Mouse (Mus musculus) thymus, postnatal 14 days (tissue): ENCODE data around the gene Gm5089.
"Not testable (repeated sequence)": the region's sequence is repeated elsewhere in the genome, so short reads cannot be mapped to it uniquely, and the experiment has no call there.

Source experiments
- DNase-seq: peaks from one replicate; pipeline ENCODE4 v3.0.0; 2021

Gm5089 gene

DNA sequence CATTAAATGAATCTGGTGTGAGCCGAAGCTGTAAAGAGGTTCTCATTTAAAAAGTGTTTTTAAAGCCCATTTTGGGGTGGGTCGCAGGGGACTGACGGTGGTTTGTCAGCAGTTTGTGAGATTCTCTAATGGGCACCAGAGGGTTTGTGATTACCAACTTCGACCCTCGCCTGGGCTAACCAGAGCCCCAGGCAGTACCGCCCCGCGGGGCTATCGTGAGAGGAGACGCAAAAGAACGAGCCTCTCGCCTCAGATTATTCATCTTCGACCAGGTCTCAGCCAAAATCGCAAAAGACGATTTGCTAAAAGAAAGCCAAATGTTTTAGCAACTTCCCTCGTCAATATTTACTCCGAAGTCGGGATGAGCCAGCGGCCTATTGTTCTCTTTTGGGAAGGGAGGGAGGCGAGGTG lies 26.4 kb upstream of the Gm5089 start:
- DNase-seq: no peak

GRCm38 (mm10) chr14:122476822-122477215 lies 25.9 kb upstream of the Gm5089 start:
- no peak for DNase-seq

DNA sequence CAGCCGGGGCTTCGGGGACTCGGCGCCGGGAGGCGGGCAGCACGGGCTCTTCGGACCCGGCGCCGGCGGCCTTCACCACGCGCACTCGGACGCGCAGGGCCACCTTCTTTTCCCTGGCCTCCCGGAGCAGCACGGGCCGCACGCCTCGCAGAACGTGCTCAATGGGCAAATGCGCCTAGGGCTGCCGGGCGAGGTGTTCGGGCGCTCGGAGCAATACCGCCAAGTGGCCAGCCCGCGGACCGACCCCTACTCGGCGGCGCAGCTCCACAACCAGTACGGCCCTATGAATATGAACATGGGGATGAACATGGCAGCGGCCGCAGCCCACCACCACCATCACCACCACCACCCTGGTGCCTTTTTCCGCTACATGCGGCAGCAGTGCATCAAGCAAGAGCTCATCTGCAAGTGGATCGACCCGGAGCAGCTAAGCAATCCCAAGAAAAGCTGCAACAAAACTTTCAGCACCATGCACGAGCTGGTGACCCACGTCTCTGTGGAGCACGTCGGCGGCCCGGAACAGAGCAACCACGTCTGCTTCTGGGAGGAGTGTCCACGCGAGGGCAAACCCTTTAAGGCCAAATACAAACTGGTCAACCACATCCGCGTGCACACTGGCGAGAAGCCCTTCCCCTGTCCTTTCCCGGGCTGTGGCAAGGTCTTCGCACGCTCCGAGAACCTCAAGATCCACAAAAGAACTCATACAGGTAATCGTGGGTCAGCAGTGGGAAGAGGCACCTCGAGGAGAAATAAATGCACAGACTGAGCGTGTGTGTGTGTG lies 25.3 kb upstream of the Gm5089 start:
- DNase-seq: no peak

DNA sequence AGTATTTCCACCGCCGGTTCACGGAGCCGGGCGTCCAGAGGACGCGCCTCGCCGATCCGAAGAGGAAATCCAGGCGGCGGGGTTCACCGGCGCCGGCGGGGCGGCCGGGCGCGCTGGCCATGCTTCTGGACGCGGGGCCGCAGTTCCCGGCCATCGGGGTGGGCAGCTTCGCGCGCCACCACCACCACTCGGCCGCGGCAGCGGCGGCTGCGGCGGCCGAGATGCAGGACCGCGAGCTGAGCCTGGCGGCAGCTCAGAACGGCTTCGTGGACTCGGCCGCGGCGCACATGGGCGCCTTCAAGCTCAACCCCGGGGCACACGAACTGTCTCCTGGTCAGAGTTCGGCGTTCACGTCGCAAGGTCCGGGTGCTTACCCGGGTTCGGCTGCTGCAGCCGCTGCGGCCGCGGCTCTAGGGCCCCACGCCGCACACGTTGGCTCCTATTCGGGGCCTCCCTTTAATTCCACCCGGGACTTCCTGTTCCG lies 24.7 kb upstream of the Gm5089 start:
- no peak for DNase-seq

DNA sequence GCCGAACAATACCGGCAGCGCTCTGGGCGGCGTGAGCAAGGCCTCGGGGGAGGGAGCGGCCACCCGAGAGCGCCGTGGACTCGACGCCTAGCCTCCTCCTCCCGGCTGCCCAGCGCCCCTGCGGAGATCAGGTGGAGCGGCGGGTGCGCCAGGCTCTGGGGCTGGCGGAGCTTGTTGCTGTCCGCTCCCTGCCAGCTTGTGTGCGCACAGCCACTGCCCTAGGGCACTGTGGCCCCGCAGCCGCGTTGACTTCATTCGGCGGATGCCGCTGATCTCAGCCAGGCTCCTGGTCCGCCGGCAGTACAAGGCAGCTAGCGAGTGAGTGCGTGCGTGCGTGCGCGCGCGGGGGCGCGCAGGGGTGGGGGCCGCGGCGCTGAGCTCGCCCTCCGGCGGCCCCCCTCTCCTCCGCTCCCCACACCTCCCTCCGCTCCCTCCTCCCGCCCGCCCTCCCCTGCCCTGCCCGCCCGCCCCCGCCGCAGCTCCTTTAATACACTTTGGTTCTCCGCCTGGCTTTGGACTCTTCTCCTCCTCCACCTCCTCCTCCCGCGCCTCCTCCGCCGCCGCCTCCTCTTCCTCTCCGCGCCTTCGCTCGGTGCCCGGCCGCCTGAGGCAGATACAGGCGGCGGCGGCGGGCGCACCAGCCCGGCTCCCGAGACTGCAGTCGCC lies 24.1 kb upstream of the Gm5089 start, which contains the start of gene Zic2:
Gene Zic2, plus strand, starts transcription at position 545 of the 666 bp plus-strand sequence.
- no peak for DNase-seq

DNA sequence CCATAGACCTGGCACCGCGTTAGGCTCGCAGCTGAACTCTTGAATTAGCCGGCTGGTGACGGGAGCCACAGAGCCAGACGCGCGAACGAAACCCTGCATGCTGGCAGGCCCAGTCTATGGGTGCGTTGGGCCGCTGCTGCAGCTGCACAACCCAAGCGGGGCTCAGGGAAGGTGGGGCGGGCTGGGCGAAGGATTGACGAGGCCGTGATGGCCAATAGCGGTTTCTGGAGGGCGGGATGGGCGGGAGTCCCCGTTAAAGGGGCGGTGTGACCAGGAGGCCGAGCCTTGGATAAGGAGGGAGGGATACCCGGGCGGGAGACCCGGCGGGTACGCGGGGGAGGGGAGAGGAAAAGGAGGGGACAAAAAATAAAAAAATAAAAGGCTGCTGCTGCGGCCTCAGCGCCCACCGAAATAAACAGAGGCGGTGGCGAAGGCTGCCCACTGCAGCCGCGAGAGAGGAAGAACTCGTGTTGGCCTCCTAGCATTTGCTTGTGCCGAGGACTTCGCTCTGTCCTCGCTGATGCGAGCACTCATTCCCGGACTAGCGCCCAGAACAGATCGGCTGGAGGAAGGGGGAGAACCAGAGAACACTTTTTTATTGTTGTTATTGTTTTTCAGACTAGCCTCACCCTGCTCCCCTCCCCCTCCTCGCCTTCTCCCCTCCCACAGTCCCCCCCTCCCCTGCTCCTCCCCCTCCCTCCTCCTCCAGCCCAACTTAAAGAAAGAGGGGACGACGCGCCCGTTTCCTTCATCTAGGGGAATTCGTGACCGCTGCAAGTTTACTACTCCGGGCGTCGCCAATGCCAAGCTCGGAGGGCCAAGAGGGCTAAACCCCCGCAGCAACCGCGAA lies 23.4 kb upstream of the Gm5089 start:
- no peak for DNase-seq

DNA sequence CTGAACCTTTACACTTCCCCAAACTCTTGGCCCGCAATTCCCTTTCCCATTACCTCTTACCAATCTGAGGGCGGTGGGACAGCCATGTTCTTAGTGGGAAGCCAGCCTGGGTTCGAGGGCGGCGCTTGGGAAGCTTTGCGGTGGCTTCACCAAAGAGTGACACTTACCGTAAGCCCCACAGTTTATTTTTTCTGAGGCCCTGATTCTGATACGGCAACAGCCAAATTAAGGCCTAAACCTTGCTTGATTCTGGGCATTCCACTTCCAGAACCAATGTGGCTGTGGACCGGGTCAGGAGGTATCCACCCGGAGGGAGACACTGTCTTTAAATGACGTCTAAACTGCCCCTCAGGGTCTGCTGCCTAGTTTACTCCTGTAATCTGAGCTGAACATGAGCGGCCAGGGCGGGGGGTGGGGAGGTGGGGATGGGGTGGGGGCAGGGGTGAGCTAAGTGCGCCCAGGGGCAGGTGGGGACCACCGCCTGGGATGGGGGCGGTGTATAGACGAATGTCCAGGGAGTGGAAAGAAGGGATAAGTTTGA lies 22.4 kb upstream of the Gm5089 start:
- no peak for DNase-seq

DNA sequence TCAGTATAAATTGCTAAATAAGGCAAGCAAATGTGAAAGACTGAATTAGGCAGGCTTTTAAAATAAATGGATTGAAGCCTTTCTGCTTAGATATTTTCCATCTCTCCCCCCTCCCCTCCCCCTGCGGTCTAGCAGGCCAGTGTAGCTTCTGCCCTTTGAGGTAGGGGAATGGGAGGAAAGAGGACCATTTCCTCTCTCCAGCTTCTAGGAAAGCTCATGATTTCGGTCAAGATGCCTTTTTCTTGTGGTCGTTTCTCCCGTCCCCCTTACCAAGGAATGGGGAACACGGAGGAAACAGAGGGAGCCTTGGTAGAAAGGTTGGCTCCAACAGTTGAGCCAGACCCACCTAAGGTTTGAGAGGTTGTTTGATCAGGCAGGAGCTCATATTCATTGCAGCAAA lies 21.7 kb upstream of the Gm5089 start:
- no peak for DNase-seq

- DNase-seq: no peak
Measured at GRCm38 (mm10) chr14:122472161-122472560, 21.2 kb upstream of the Gm5089 start.

GRCm38 (mm10) chr14:122471449-122472085 lies 20.7 kb upstream of the Gm5089 start:
- DNase-seq: no peak

GRCm38 (mm10) chr14:122468971-122469755 lies 18.2 kb upstream of the Gm5089 start:
- DNase-seq: no peak

DNA sequence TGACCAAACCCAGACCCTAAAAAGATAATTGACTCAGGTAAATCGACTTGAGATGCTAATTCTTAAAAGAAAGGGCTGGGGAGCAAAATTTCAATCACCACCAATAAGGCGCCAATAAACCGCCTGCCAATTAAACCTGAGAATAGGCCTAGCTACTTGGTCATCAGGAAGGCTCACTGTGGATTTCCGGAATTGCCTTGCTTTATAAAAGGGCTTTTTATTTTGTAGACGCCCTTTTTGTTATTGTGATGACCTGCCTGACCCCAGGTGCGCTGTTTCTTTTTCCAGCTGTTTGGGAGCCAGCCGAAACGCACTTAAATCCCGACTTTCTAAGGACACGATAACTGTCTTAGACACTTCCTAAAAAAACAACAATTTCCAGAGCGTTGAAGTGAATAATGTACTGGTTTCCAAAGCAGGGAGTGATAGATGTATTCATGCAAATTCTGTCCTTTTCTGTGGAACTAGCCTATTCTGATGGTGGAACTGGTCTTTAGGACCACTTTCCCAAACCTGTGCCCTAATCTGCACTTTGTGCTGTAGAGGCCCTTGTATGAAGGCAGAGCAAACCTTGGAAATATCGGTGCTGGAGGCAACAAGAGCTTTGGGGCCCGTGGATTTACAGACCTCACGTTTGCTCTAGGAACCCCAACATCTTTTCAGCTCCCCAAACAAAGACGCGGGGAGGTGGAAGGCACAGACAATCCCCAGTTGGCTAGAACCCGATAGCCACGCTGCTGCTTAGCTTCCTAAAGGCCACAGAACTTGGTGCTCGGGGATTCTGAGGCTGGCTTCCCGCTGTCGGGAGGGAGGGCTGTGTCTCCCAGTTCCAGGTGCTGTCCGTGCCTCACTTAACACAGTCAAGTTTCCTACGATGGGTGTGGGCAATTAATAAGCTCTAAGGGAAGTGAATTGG lies 17.3 kb upstream of the Gm5089 start:
- no peak for DNase-seq

GRCm38 (mm10) chr14:122466756-122467362 lies 15.9 kb upstream of the Gm5089 start:
- DNase-seq: no peak

DNA sequence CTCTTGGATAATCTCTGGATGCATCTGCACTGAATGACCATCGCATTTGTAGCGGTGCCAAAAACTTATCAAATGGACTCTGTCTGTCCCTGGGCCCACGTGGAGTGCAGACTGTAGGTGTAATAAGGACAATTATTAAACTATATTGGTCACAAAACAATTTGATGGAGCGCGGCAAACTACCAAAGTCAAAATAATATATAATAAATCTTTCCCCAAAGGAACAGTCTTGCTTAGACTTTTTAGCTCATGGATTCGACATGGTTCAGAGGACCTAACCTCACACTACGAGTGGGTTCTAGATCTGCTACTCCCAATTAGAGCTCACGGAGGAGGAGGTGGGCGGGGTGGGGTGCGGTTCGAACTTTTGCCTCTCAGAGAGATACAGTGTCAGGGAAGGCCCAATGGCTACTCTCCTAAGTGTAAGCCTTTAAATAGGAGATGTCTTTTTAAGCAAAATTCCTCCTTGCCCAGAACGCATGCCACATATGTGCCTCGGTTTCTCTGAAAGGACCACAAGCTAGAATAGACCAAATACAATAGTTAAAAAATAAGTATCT lies 15.1 kb upstream of the Gm5089 start:
- DNase-seq: no peak

GRCm38 (mm10) chr14:122464763-122465741 lies 14.1 kb upstream of the Gm5089 start, which contains the start of gene Zic5:
Gene Zic5, minus strand, starts transcription at chr14:122465677.
- no peak for DNase-seq

DNA sequence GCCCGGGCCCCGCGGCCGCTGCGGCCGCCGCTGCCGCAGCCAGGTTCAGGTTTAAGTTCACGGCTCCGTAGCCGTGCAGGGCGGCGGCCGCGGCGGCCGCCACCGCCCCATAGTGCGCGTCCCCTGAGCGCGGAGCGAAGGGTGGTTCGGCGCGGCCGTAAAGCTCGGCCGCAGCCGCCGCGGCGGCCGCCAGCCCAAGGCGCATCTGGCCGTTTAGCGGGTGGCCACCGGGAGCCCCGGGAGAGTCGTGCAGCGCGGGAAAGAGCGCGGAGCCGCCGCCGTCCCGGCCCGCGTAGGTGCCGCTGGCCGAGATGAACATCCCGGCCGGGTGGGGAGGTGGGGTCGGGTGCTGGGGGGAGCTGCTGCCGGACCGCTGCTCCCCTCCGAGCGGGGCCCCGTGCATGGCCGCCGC lies 13.4 kb upstream of the Gm5089 start:
- DNase-seq: no peak

GRCm38 (mm10) chr14:122463734-122464341 lies 12.9 kb upstream of the Gm5089 start:
- not testable (repeated sequence) for DNase-seq
